Mouse (Mus musculus) midbrain, embryonic 16.5 days (tissue): ENCODE results near the gene Tbx10. TPM values are rescaled to one million over a fixed set of nuclear protein-coding genes. Genes with fewer than 3 reads are reported as not detected.
"Not testable (repeated sequence)": the region's sequence is repeated elsewhere in the genome, so short reads cannot be mapped to it uniquely, and the experiment has no call there.

Experiments
- ATAC-seq: fragments of 200-750 bp; cut with Nextera tagmentation; 2 replicates; pipeline ENCODE4 v1.8.0; 2017; ENCODE audit warnings: moderate TSS enrichment
- H3K27ac ChIP-seq: fragments of 300-500 bp; sonication (generic); 2 replicates; pipeline ENCODE4 v1.5.1; 2014; ENCODE audit warnings: mild to moderate bottlenecking, low read length, mixed read lengths
- H3K27me3 ChIP-seq: fragments of 300-500 bp; sonication (generic); 2 replicates; pipeline ENCODE4 v1.6.1; 2014; ENCODE audit warnings: low read depth, low read length, mixed read lengths; ENCODE audit not compliant: control insufficient read depth, insufficient read depth
- H3K36me3 ChIP-seq: fragments of 300-500 bp; sonication (generic); 2 replicates; pipeline ENCODE4 v1.6.1; 2014; ENCODE audit warnings: mild to moderate bottlenecking, low read length, moderate library complexity, mixed read lengths; ENCODE audit not compliant: control insufficient read depth, insufficient read depth
- H3K4me1 ChIP-seq: fragments of 300-500 bp; sonication (generic); 2 replicates; pipeline ENCODE4 v1.6.1; 2014; ENCODE audit warnings: mild to moderate bottlenecking, low read length, mixed read lengths; ENCODE audit not compliant: control insufficient read depth, insufficient read depth
- H3K4me2 ChIP-seq: fragments of 300-500 bp; sonication (generic); 2 replicates; pipeline ENCODE4 v1.6.1; 2014; ENCODE audit warnings: mild to moderate bottlenecking, low read length, mixed read lengths
- H3K4me3 ChIP-seq: fragments of 300-500 bp; sonication (generic); 2 replicates; pipeline ENCODE4 v1.5.1; 2014; ENCODE audit warnings: low read depth, mild to moderate bottlenecking, low read length, moderate library complexity, mixed read lengths
- H3K9ac ChIP-seq: fragments of 300-500 bp; sonication (generic); 2 replicates; pipeline ENCODE4 v1.6.1; 2014; ENCODE audit warnings: low read depth, low read length, mixed read lengths
- H3K9me3 ChIP-seq: fragments of 300-500 bp; sonication (generic); replicated peaks from 2 replicates; pipeline ENCODE4 v1.6.1; 2014; ENCODE audit warnings: mild to moderate bottlenecking, low read length, mixed read lengths; ENCODE audit not compliant: control insufficient read depth, poor library complexity, severe bottlenecking
- WGBS: fragments of 180-500 bp; shearing (Covaris S2); extraction: QIAGEN DNeasy Blood & Tissue Kit; methylation state at CpG from one replicate; pipeline ENCODE4 v1.1.7; 2014; 5-methylcytosine and 5-hydroxymethylcytosine counted together
- polyA plus RNA-seq: library from polyadenylated mRNA; unstranded; fragments of >200 nt; fragmentation: Nextera tagmentation; extraction: Ambion mirVana; gene quantifications from 2 replicates; pipeline ENCODE4 v1.2.1, GENCODE M21; 2015

Tbx10 gene
- polyA plus RNA-seq, 1 experiment from 2014 or later, result not detected

DNA sequence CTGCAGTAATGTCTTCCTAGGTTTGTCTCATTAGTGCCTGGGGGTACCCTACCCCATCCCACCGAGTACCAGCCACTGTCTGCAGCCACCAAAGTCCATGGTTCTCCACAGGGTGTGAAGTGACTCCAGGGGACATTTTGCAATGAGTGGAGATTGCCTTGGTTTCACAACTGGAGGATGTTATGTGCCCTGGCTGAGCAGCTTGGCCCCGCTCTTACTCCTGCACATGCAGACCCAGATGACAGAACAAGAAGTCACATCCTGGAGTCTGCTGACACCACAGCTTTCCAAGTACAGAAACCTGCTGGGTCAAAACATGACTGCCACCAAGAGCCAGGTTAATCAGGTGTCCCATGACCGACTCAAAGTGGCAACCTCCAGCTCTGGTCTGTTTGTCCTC is 37.5 kb upstream of the Tbx10 start:
- no peak for ATAC-seq
- Histone ChIP-seq H3K27ac (no peak overlapping the region), H3K9me3 (no peaks in the 10 kb centered on the region), H3K4me3 (no peak overlapping the region), H3K36me3 (no peaks in the 10 kb centered on the region), H3K9ac (no peak overlapping the region), H3K4me2 (no peak overlapping the region), H3K27me3 (no peaks in the 10 kb centered on the region), H3K4me1 (no peaks in the 10 kb centered on the region)
- WGBS, result 81% methylated on average over 3 of the region's 3 CpGs

DNA sequence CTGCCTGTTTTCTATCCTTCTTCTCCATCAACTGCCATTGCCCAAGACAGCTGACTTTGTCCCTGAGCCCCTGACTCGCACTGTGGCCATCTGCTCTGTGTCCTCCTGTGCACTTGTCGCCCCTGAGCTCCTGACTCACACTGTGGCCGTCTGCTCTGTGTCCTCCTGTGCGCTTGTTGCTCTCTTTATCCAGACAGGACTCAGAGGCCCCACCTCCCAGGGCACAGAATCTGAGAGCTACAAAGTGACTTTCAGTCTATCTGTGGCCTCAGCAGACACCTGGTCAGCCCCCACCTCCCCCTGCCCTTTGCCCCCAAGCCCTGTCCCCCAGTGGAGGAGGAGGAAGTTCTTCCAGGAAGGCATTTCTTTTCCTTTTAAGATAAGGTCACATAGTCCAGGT is 36.7 kb upstream of the Tbx10 start:
- ATAC-seq, result no peak
- Histone ChIP-seq H3K4me3 (no peak overlapping the region), H3K27ac (no peak overlapping the region), H3K9ac (no peak overlapping the region), H3K9me3 (no peaks in the 10 kb centered on the region), H3K4me1 (no peaks in the 10 kb centered on the region), H3K36me3 (no peaks in the 10 kb centered on the region), H3K4me2 (no peak overlapping the region), H3K27me3 (no peaks in the 10 kb centered on the region)
- 57% methylated on average over 4 of the region's 4 CpGs for WGBS

GRCm38 (mm10) chr19:3957296-3958036 is 35.1 kb upstream of the Tbx10 start:
- not testable (repeated sequence) for H3K9me3 ChIP-seq, ATAC-seq, H3K27ac ChIP-seq, H3K4me3 ChIP-seq, H3K4me2 ChIP-seq, H3K9ac ChIP-seq, H3K27me3 ChIP-seq, H3K4me1 ChIP-seq, H3K36me3 ChIP-seq
- 85% methylated on average over 5 of the region's 5 CpGs for WGBS

GRCm38 (mm10) chr19:3958470-3958869 is 34.1 kb upstream of the Tbx10 start, which contains the start of gene Aldh3b3:
TSS of gene Aldh3b3 (plus strand) at chr19:3958645.
- no peaks in the 10 kb centered on the region for H3K9me3 ChIP-seq
- H3K4me3 ChIP-seq, result no peak within 1 kb of the TSS
- 78% methylated on average over 4 of the region's 4 CpGs for WGBS
- H3K27ac ChIP-seq, result no peak within 1 kb of the TSS
- no peak for ATAC-seq
- no peaks in the 10 kb centered on the region for H3K36me3 ChIP-seq
- no peaks in the 10 kb centered on the region for H3K27me3 ChIP-seq
- H3K4me2 ChIP-seq, result no peak within 1 kb of the TSS
- no peak within 1 kb of the TSS for H3K9ac ChIP-seq
- no peaks in the 10 kb centered on the region for H3K4me1 ChIP-seq

DNA sequence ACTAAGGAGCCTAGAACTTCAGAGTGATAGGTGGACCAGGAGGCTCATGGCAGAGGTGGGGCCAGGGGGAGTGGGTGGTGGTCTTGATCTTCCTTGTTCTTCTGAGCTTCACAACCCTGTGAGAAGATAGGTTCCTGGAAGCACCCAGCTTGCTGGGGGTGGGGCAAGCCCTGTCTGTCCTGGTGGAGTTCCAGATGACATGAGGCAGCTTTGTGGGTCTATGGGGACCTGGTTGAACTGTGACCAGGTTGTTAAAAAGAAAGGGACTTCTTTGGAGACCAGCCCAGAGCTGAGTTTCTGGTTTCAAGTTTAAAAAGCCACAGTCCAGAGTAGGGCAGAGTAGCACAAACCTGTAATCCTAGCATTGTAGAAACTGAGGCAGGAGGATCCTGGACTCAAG is 33.5 kb upstream of the Tbx10 start:
- no peak for ATAC-seq
- Histone ChIP-seq H3K4me1 (no peaks in the 10 kb centered on the region), H3K9ac (no peak overlapping the region), H3K27ac (no peak overlapping the region), H3K9me3 (no peaks in the 10 kb centered on the region), H3K36me3 (no peaks in the 10 kb centered on the region), H3K4me2 (no peak overlapping the region), H3K27me3 (no peaks in the 10 kb centered on the region), H3K4me3 (no peak overlapping the region)

- H3K4me1 ChIP-seq, result no peaks in the 10 kb centered on the region
- ATAC-seq, result no peak
- no peak overlapping the region for H3K27ac ChIP-seq
- no peaks in the 10 kb centered on the region for H3K36me3 ChIP-seq
- no peak overlapping the region for H3K4me3 ChIP-seq
- H3K9ac ChIP-seq, result no peak overlapping the region
- WGBS, result 80% methylated on average over 5 of the region's 5 CpGs
- no peak overlapping the region for H3K4me2 ChIP-seq
- H3K9me3 ChIP-seq, result no peaks in the 10 kb centered on the region
- no peaks in the 10 kb centered on the region for H3K27me3 ChIP-seq
Measured at GRCm38 (mm10) chr19:3960211-3960610, 32.3 kb upstream of the Tbx10 start.

GRCm38 (mm10) chr19:3961805-3962204 is 30.7 kb upstream of the Tbx10 start:
- WGBS, result 74% methylated on average over 6 of the region's 6 CpGs
- H3K9ac ChIP-seq, H3K4me2 ChIP-seq, H3K36me3 ChIP-seq, H3K9me3 ChIP-seq, ATAC-seq, H3K27ac ChIP-seq, H3K4me3 ChIP-seq, H3K27me3 ChIP-seq, H3K4me1 ChIP-seq: not testable (repeated sequence)

- 7% methylated on average over 2 of the region's 2 CpGs for WGBS
- H3K27ac ChIP-seq, result no peak overlapping the region
- no peak for ATAC-seq
Measured at GRCm38 (mm10) chr19:3962469-3962868, 30.1 kb upstream of the Tbx10 start.

GRCm38 (mm10) chr19:3964030-3964429 is 28.5 kb upstream of the Tbx10 start:
- Histone ChIP-seq H3K4me1 (no peaks in the 10 kb centered on the region), H3K4me3 (no peak overlapping the region), H3K27ac (no peak overlapping the region), H3K27me3 (no peaks in the 10 kb centered on the region), H3K4me2 (no peak overlapping the region), H3K9ac (no peak overlapping the region), H3K36me3 (no peaks in the 10 kb centered on the region), H3K9me3 (no peaks in the 10 kb centered on the region)
- ATAC-seq, result no peak
- 79% methylated on average over 4 of the region's 4 CpGs for WGBS

More at GRCm38 (mm10) chr19:3962469-3962868, 30.1 kb upstream of the Tbx10 start:
- Histone ChIP-seq H3K9ac (no peak overlapping the region), H3K4me3 (no peak overlapping the region), H3K4me1 (no peaks in the 10 kb centered on the region), H3K36me3 (no peaks in the 10 kb centered on the region), H3K27me3 (no peaks in the 10 kb centered on the region), H3K4me2 (no peak overlapping the region), H3K9me3 (no peaks in the 10 kb centered on the region)
